Mouse (Mus musculus) heart, postnatal 10 days (tissue): ENCODE measurements around the gene Myct1. TPM values are rescaled to one million over a fixed set of nuclear protein-coding genes. Genes with fewer than 3 reads are reported as not detected.

Experiments used
- DNase-seq, 2 experiments: peaks; one replicate each; pipeline ENCODE4 v3.0.0; 2021
- intact Hi-C: fragments of 180-260 bp; cut with DNase I; formaldehyde crosslinking; loops from one replicate; pipeline ENCODE4 v1.15.1; 2025
- total RNA-seq, 2 experiments: library from RNA; stranded (reverse); gene quantifications; 2 replicates each; pipeline ENCODE4 v1.2.3; 2021

Gene Myct1
- total RNA-seq, 2 experiments from 2014 or later: 22.2 to 30.4 TPM

DNA sequence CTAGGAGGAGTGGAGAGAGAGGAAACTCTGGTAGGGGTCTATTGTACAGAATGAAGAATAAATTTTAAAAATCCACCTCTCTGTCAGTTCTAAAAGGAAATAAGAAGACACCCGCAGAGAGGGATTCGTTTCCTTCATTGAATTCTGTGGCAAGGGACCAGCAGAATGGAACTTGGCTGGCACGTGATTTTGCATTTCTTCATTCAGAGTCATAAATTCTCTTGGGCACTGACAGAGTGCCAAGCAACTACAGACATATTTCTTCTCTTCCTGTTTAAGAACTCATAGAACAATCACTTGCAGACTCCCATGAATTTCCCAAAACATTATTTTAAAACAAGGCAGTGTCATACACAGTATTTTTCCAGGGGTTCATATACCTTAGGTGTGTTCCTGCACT lies 15.3 kb downstream of the Myct1 start:
- intact Hi-C loops: no loop called here
- no peak for DNase-seq

DNA sequence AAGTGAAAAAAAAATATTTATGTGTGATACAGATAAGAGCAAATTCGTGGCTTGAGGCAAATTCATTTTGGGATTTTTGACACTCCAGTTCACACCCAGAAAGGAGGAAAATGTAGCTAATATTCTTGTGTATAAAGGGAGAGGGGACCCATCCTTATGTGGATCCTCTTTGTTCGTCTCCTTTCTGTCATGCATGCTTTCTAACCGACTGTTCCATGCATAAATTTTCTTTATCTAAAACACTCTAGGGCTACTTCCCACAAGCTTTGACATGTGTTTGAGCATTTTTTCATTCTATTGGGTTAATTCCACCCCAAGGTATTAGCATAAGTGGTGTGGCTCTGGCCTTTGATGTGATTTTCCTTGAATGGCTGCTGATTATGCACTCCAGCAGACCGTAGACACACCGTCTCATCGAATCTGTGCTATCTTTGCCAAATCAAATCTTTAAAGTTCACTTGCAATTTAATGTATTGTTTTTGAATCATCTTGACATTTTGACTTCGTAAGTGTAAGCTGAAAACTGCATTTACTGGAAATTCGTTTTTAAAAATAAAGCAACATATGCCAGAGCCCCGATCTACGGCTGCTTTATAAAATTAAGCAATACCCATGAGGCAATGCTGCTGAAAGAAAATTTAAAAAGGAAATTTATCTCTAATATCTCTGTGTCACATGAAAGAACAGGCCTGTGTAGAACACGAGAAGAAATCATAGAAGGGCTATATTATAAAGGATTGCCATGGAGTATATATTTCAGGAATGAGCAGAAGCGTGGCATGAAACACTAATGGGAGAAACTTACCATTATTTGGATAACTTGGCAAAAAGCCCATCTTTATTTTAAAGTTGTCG lies 21.8 kb downstream of the Myct1 start:
- intact Hi-C loops: no loop called here
- no peak for DNase-seq

DNA sequence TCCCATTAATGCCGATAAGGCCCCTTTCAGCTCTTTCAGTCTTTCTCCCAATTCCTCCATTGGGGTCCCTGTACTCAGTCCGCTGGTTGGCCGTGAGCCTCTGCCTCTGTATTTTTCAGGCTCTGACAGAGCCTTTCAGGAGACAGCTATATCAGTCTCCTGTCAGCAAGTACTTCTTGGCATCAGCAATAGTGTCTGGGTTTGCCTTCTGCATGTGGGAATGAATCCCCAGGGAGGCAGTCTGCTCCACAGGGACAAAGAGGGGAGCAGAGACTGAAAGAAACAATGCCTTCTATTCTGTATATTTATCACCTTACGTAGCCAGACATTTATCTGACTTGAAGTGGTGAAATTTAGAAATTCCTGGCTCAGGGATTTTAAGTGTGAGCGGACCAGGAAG lies 32.7 kb downstream of the Myct1 start:
- intact Hi-C loops: no loop called here
- DNase-seq: no peak

DNA sequence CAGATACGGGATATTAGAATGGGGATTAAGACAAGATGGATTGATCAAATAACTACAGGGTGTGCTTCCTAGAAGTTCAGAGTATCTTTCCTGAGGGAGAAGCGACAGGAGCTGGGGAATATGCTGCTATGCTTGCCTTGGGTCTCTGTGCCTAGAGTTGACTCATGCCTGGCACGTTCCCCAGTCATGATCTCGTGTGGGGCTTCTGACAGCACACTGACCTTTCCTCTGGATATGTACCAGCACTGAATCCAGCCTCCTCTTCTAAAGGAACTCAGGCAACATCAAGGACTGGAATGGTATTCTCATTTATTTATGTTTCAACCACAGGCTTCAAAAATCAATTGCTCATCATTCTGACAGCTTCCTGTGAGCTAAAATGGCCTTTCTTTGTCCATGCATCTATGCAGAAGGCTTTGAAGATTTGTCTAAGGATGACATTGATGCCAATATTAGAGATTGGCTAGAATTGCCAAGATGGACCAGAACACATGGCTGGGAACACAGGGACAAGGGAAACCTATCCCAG lies 40.2 kb downstream of the Myct1 start:
- intact Hi-C loops: loop anchor here (1.0 to 10.0 kb wide), 5 partner anchors 27 to 319 kb away; no protein-coding TSS in a partner anchor
- peak; percentile 14 to 16 for DNase-seq

DNA sequence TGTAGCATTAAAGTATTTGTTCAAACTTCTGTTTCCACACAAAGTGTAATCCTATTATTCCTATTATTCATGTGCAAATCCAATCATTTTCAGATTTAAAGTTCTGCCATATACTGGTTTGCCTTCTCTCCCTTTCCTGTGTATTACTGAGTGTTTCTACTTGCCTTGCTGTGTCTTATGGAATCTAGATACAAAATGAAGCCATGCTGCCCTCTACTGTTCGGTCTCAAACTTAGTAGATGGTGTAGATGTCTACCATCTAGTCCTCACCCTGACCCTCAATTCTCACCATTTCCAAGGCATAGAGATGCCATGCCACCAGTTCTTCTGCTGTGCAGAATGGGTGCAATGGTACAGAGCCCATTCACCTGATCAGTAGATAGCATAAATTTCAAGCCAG lies 40.8 kb downstream of the Myct1 start:
- intact Hi-C loops: loop anchor here (2.0 to 10.0 kb wide), 4 partner anchors 28 to 320 kb away; no protein-coding TSS in a partner anchor
- peak; percentile 24 to 45 for DNase-seq

DNA sequence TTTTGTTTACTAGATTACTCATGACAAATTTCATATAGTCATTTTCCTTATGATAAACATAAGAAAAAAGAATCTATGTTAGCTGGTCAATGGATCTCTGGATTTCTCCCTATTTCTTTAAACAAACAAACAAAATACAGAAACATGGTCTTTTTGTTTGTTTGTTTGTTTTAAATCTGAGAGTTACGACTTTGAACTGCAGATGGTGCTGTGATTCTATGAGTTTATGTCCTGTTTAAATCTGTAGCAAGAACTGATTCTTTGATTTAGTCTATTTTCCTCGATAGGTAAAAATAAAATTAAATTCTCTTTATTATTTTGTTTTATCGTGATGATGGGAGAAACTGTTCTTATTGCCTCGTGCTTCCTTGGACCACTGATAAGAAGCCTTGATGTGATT lies 43.7 kb downstream of the Myct1 start:
- no peak for DNase-seq
- intact Hi-C loops: loop anchor here (2.0 to 10.0 kb wide), 2 partner anchors 149 to 323 kb away; no protein-coding TSS in a partner anchor

DNA sequence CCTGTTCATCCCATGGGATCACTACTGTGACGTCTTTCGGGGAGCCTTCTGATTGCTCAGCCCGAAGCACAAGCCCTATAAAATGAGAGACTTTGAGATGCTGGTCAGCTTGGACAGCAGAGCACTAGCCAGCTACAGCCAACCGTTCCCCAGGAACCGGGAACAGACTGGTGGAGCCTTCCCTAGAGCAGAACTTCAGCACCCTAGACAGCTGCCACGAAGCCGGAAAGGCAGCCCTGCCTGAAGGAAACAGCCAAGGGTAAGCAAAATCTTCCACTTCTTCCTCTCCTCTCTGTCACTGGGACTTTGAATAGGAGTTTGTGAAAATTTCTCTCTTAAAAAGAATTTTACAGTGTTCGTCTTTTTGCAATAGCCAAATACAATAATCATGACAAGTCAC lies 45.5 kb downstream of the Myct1 start, which contains the start of gene Vip:
Gene Vip, plus strand, starts transcription at position 107 of the 400 bp plus-strand sequence.
- intact Hi-C loops: loop anchor here (10.0 kb wide), 1 partner anchor 324 kb away; no protein-coding TSS in a partner anchor
- DNase-seq: peak; percentile 35 to 66

Other genes starting within 250 kb of the Myct1 start
- 10 to 100 TPM; 76.4 to 85.9 TPM for gene Syne1, start 42.3 kb upstream of the Myct1 start, total RNA-seq
- gene Vip, start 45.4 kb downstream of the Myct1 start, total RNA-seq: under 1 TPM in 1 of 2 experiments, not detected in 1; 0.69 TPM
- 1 to 10 TPM; 6.1 to 7.0 TPM for gene Fbxo5, start 211.8 kb downstream of the Myct1 start, total RNA-seq
- gene Mtrf1l, start 230.1 kb downstream of the Myct1 start, total RNA-seq: 1 to 10 TPM; 7.2 to 8.2 TPM